Mouse (Mus musculus): ENCODE measurements around the gene Golga1. TPM values are rescaled to one million over a fixed set of nuclear protein-coding genes. Genes with fewer than 3 reads are reported as not detected.

The Golga1 gene
- 39.5 TPM for polyA plus RNA-seq (2014; fragmentation: Illumina TruSeq; extraction: RNeasy Lipid Tissue Mini Kit (QIAGEN cat#74804); ENCODE audit: low read depth, low replicate concordance)

DNA sequence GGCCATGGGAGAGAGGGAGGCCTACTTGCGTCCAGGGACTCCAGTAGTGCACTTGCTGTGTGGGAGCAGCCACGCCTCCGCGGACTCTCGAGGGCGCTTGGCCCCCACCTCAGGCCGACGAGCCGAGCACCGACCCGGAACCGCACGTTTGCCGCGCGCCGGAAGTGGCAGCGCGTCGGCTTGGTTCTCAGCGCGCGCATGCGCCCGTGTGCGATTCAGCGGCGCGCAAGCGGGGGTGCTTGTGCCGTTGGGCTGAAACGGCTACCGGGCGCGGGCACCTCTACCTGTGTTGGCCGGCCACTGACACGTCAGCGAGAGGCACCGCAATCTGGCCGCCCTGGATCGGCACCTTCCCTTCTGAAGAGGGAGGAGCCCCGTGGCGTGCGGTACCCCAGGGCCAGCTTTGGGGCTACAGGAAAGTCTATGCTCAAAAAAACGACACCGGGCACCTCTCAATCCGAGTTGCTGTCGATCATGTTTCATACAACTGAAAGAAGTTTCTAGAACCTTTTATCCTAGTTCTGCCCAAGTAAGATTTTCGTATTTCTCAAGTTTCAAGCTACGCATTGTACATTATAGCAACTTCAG is at the start of gene Golga1:
Gene Golga1, minus strand, starts transcription at position 142 of the 588 bp plus-strand sequence.

GRCm38 (mm10) chr2:39005574-39006079 is 59.7 kb downstream of the Golga1 start, which contains the start of gene Rpl35:
TSS of gene Rpl35 (minus strand) at chr2:39005624.

DNA sequence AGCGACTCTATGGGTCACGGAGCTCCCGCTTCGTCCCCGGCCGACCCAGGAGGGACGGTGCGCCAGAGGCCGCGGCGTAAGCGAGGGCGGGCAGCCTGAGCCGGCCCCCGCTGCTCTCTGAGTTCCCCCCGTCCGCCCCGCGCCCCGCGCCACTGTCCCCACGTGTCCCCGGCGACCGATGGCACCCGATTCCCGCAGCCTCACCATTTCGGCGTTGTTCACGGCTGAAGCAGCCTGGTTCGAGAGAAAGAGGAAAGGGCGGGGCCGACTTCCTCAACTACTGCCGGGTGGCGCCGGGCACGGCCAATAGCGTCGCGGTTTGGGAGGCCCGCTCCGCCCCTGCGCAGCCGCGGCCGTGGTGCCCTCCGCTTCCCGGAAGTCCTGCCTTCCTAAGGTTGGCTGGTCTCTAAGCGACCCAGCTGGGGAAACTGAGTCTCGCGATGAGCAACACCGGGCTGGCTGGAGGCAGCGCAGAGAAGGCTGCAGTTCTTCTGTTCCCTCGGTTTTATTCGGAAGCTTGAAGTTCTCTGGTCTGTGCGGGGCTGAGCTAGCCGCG is 60.4 kb downstream of the Golga1 start, which contains the start of gene Arpc5l:
Gene Arpc5l, plus strand, starts transcription at position 469 of the 556 bp plus-strand sequence.

GRCm38 (mm10) chr2:38997386-38998374 is 67.7 kb downstream of the Golga1 start, which contains the start of gene Wdr38:
TSS of gene Wdr38 (plus strand) at chr2:38997476.

Other genes starting within 250 kb of the Golga1 start
- gene Nr6a1, start 137.9 kb downstream of the Golga1 start, polyA plus RNA-seq (2014; fragmentation: Illumina TruSeq; extraction: RNeasy Lipid Tissue Mini Kit (QIAGEN cat#74804); ENCODE audit: low read depth, low replicate concordance) = 5.0 TPM
- 11.7 TPM for gene Olfml2a, start 133.6 kb downstream of the Golga1 start, polyA plus RNA-seq (2014; fragmentation: Illumina TruSeq; extraction: RNeasy Lipid Tissue Mini Kit (QIAGEN cat#74804); ENCODE audit: low read depth, low replicate concordance)
- gene Wdr38, start 68.1 kb downstream of the Golga1 start, polyA plus RNA-seq (2014; fragmentation: Illumina TruSeq; extraction: RNeasy Lipid Tissue Mini Kit (QIAGEN cat#74804); ENCODE audit: low read depth, low replicate concordance) = not detected
- 225 TPM for gene Arpc5l, start 60.2 kb downstream of the Golga1 start, polyA plus RNA-seq (2014; fragmentation: Illumina TruSeq; extraction: RNeasy Lipid Tissue Mini Kit (QIAGEN cat#74804); ENCODE audit: low read depth, low replicate concordance)
- gene Rpl35, start 59.9 kb downstream of the Golga1 start, polyA plus RNA-seq (2014; fragmentation: Illumina TruSeq; extraction: RNeasy Lipid Tissue Mini Kit (QIAGEN cat#74804); ENCODE audit: low read depth, low replicate concordance) = 54.9 TPM
- gene Scai, start 125.2 kb upstream of the Golga1 start, polyA plus RNA-seq (2014; fragmentation: Illumina TruSeq; extraction: RNeasy Lipid Tissue Mini Kit (QIAGEN cat#74804); ENCODE audit: low read depth, low replicate concordance) = 15.7 TPM
- gene Ppp6c, start 160.9 kb upstream of the Golga1 start, polyA plus RNA-seq (2014; fragmentation: Illumina TruSeq; extraction: RNeasy Lipid Tissue Mini Kit (QIAGEN cat#74804); ENCODE audit: low read depth, low replicate concordance) = 193 TPM

Measured in adrenal gland, adult 10 weeks (tissue).